Mouse (Mus musculus): ENCODE measurements around the gene Micu1. TPM values are rescaled to one million over a fixed set of nuclear protein-coding genes. Genes with fewer than 3 reads are reported as not detected.

Gene Micu1
- total RNA-seq, 2 experiments from 2014 or later: 87.9 to 94.2 TPM

- intact Hi-C loops (cut with DNase I): no loop called here
- DNase-seq (ENCODE audit: low spot score in 2 of 2): no peak
These were observed 133.3 kb downstream of the Micu1 start for GRCm38 (mm10) chr10:59835301-59836155.

GRCm38 (mm10) chr10:59837490-59837889, 135.2 kb downstream of the Micu1 start:
- no peak for DNase-seq (ENCODE audit: low spot score in 2 of 2)

GRCm38 (mm10) chr10:59841434-59841833, 139.2 kb downstream of the Micu1 start:
- peak in 1 of 2 experiments; percentile 25 for DNase-seq (ENCODE audit: low spot score in 2 of 2)
- intact Hi-C loops (cut with DNase I): loop anchor here (10.0 kb wide), 1 partner anchor 387 kb away; no protein-coding TSS in a partner anchor

More at GRCm38 (mm10) chr10:59837490-59837889, 135.2 kb downstream of the Micu1 start:
- intact Hi-C loops (cut with DNase I): no loop called here

- no peak for DNase-seq (ENCODE audit: low spot score in 2 of 2)
- intact Hi-C loops (cut with DNase I): loop anchor here (10.0 kb wide), 1 partner anchor 388 kb away; no protein-coding TSS in a partner anchor
These were observed 140.8 kb downstream of the Micu1 start for GRCm38 (mm10) chr10:59843125-59843524.

GRCm38 (mm10) chr10:59844686-59845085, 142.4 kb downstream of the Micu1 start:
- intact Hi-C loops (cut with DNase I): loop anchor here (10.0 kb wide), 1 partner anchor 390 kb away; no protein-coding TSS in a partner anchor
- DNase-seq (ENCODE audit: low spot score in 2 of 2): no peak

GRCm38 (mm10) chr10:59846416-59846815, 144.1 kb downstream of the Micu1 start:
- DNase-seq (ENCODE audit: low spot score in 2 of 2): peak; percentile 51 to 53
- intact Hi-C loops (cut with DNase I): loop anchor here (10.0 kb wide), 1 partner anchor 392 kb away; no protein-coding TSS in a partner anchor

GRCm38 (mm10) chr10:59848079-59848877, 146.0 kb downstream of the Micu1 start:
- no peak for DNase-seq (ENCODE audit: low spot score in 2 of 2)
- intact Hi-C loops (cut with DNase I): loop anchor here (10.0 kb wide), 1 partner anchor 393 kb away; no protein-coding TSS in a partner anchor

GRCm38 (mm10) chr10:59848953-59849352, 146.7 kb downstream of the Micu1 start:
- intact Hi-C loops (cut with DNase I): loop anchor here (10.0 kb wide), 1 partner anchor 394 kb away; no protein-coding TSS in a partner anchor

GRCm38 (mm10) chr10:59849371-59849770, 147.1 kb downstream of the Micu1 start:
- intact Hi-C loops (cut with DNase I): loop anchor here (10.0 kb wide), 1 partner anchor 395 kb away; no protein-coding TSS in a partner anchor
- DNase-seq (ENCODE audit: low spot score in 2 of 2): no peak

More at GRCm38 (mm10) chr10:59848953-59849352, 146.7 kb downstream of the Micu1 start:
- no peak for DNase-seq (ENCODE audit: low spot score in 2 of 2)

GRCm38 (mm10) chr10:59857157-59857556, 154.9 kb downstream of the Micu1 start:
- intact Hi-C loops (cut with DNase I): no loop called here
- no peak for DNase-seq (ENCODE audit: low spot score in 2 of 2)

- DNase-seq (ENCODE audit: low spot score in 2 of 2): no peak
- intact Hi-C loops (cut with DNase I): loop anchor here (10.0 kb wide), 1 partner anchor 246 kb away; the partner anchor contains the start of genes Gm10322 and Mcu
These were observed 158.4 kb downstream of the Micu1 start for GRCm38 (mm10) chr10:59860684-59861083.

GRCm38 (mm10) chr10:59861201-59861600, 158.9 kb downstream of the Micu1 start:
- no peak for DNase-seq (ENCODE audit: low spot score in 2 of 2)
- intact Hi-C loops (cut with DNase I): loop anchor here (10.0 kb wide), 1 partner anchor 246 kb away; the partner anchor contains the start of genes Gm10322 and Mcu

GRCm38 (mm10) chr10:59862816-59863440, 160.7 kb downstream of the Micu1 start:
- no peak for DNase-seq (ENCODE audit: low spot score in 2 of 2)
- intact Hi-C loops (cut with DNase I): loop anchor here (10.0 kb wide), 1 partner anchor 248 kb away; the partner anchor contains the start of genes Gm10322 and Mcu

GRCm38 (mm10) chr10:59863620-59864019, 161.3 kb downstream of the Micu1 start:
- intact Hi-C loops (cut with DNase I): loop anchor here (10.0 kb wide), 1 partner anchor 249 kb away; the partner anchor contains the start of genes Gm10322 and Mcu

GRCm38 (mm10) chr10:59864232-59864875, 162.1 kb downstream of the Micu1 start:
- intact Hi-C loops (cut with DNase I): loop anchor here (10.0 kb wide), 1 partner anchor 250 kb away; the partner anchor contains the start of genes Gm10322 and Mcu
- no peak for DNase-seq (ENCODE audit: low spot score in 2 of 2)

More at GRCm38 (mm10) chr10:59863620-59864019, 161.3 kb downstream of the Micu1 start:
- no peak for DNase-seq (ENCODE audit: low spot score in 2 of 2)

GRCm38 (mm10) chr10:59864884-59865726, 162.8 kb downstream of the Micu1 start:
- peak; percentile 76 to 79 for DNase-seq (ENCODE audit: low spot score in 2 of 2)
- intact Hi-C loops (cut with DNase I): loop anchor here (5.0 to 10.0 kb wide), 4 partner anchors 250 to 568 kb away; partner anchors contain the start of genes Gm10322 and Mcu

GRCm38 (mm10) chr10:59868266-59868665, 166.0 kb downstream of the Micu1 start:
- intact Hi-C loops (cut with DNase I): loop anchor here (5.0 to 10.0 kb wide), 4 partner anchors 253 to 571 kb away; partner anchors contain the start of genes Gm10322 and Mcu
- DNase-seq (ENCODE audit: low spot score in 2 of 2): no peak

Measured in left cerebral cortex, postnatal 36 days (tissue).